Mouse (Mus musculus) lung, adult 2 months (tissue): Measurements from ENCODE around the gene Spata13. TPM values are rescaled to one million over a fixed set of nuclear protein-coding genes. Genes with fewer than 3 reads are reported as not detected.

Experiments used
- DNase-seq: peaks from one replicate; pipeline ENCODE4 v3.0.0; 2022
- H3K4me1 ChIP-seq: fragments of 200-500 bp; 2 replicates; pipeline ENCODE4 v1.6.1; 2011; ENCODE audit warnings: low read length; ENCODE audit not compliant: control insufficient read depth, insufficient read depth
- H3K4me3 ChIP-seq: fragments of 200-500 bp; replicated peaks from 2 replicates; pipeline ENCODE3; 2011; ENCODE audit warnings: low read depth, mild to moderate bottlenecking, control low read depth, low read length; ENCODE audit errors: extremely low read depth
- CTCF ChIP-seq: fragments of 200-500 bp; IDR thresholded peaks from 2 replicates; pipeline ENCODE4 v1.5.1; 2011; ENCODE audit warnings: mild to moderate bottlenecking, low read length, control low read depth; ENCODE audit not compliant: insufficient read depth
- POLR2A ChIP-seq: fragments of 200-500 bp; IDR thresholded peaks from 2 replicates; pipeline ENCODE4 v1.6.1; 2011; ENCODE audit warnings: low read depth, mild to moderate bottlenecking, control low read depth, low read length, borderline replicate concordance; ENCODE audit errors: extremely low read depth
- WGBS: fragments of 180-500 bp; shearing (Covaris S2); methylation state at CpG from one replicate; pipeline ENCODE4 v1.1.7; 2018; 5-methylcytosine and 5-hydroxymethylcytosine counted together
- polyA plus RNA-seq: library from polyadenylated mRNA; depleted of rRNA; stranded (reverse); fragments of >200 nt; gene quantifications from 2 replicates; pipeline ENCODE4 v1.2.3, GENCODE M21; 2012

Gene Spata13
- polyA plus RNA-seq, 1 experiment: 20.8 TPM

GRCm38 (mm10) chr14:60653184-60653583 lies 19.4 kb downstream of the Spata13 start:
- no peak for TF ChIP-seq CTCF
- TF ChIP-seq POLR2A: no peak
- no peaks in the 10 kb centered on the region for H3K4me1 ChIP-seq
- H3K4me3 ChIP-seq: no peak overlapping the region
- DNase-seq: no peak
- 85% methylated on average over 4 of the region's 4 CpGs for WGBS

DNA sequence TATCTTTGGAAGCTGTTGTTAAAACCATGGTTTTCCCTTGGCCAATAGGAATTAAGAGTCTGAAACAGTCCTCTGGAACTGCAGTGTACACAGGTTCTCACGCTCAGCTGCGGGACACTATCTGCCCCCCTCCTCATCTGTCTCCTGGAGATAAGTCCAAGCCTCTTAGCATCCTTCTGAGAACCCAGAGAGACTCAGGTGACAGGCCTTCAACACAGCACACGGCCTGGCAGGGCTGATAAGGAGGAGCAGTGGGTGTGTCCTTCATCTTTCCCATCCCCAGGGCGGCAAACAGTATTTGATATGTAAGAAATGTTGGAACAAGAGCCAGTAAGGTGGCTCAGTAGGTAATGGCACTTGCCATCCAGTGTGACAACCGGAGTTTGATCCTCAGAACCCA lies 20.2 kb downstream of the Spata13 start:
- no peak for DNase-seq
- TF ChIP-seq CTCF (no peak), POLR2A (no peak)
- 86% methylated on average over 5 of the region's 5 CpGs for WGBS
- Histone ChIP-seq H3K4me1 (no peaks in the 10 kb centered on the region), H3K4me3 (no peak overlapping the region)

- 86% methylated on average over 11 of the region's 11 CpGs for WGBS
- Histone ChIP-seq H3K4me3 (no peak overlapping the region), H3K4me1 (no peaks in the 10 kb centered on the region)
- no peak for TF ChIP-seq CTCF
- no peak for TF ChIP-seq POLR2A
- DNase-seq: no peak
Measured at GRCm38 (mm10) chr14:60654708-60655107, 20.9 kb downstream of the Spata13 start.

DNA sequence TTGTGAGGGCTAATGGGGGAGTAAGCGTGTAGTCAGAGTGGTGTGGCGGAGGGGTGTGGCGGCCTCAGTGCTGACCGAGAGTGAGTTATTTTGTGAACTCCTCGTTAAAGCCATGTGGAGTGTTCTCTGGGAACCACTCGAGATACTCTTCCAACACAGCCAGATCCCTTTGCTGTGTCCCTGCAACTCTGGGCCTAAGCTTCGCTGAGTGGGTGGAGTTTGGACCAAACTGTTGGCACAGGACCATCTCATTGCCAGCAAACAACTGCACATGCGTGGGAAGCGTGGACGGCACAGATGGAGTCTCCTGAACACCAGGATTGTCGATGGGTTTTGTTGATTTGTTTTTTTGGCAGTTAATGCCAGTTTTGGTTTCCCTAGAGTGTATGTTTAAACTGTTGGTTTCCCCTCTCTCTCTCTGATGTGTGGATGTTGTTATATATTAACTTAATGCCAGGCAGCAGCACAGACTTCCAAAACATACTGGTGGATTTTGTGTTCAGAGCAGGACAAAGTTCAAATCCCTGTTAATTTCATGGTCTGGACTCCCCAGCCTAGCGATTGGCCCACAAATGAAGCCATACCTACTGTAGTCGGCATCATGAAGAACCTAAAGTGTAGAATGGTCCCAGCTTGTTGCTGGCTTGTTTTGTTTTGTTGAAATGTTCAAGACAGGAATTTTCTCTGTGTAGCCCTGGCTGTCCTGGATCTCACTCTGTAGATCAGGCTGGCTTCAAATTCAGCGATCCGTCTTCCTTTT lies 22.3 kb downstream of the Spata13 start:
- peak overlapping the region; percentile 6 for H3K4me3 ChIP-seq
- no peaks in the 10 kb centered on the region for H3K4me1 ChIP-seq
- TF ChIP-seq CTCF: no peak
- no peak for TF ChIP-seq POLR2A
- 53% methylated on average over 15 of the region's 15 CpGs for WGBS
- peak; percentile 46 for DNase-seq

GRCm38 (mm10) chr14:60656701-60657085 lies 22.9 kb downstream of the Spata13 start:
- WGBS: 93% methylated on average over 11 of the region's 11 CpGs
- TF ChIP-seq POLR2A (no peak), CTCF (no peak)

DNA sequence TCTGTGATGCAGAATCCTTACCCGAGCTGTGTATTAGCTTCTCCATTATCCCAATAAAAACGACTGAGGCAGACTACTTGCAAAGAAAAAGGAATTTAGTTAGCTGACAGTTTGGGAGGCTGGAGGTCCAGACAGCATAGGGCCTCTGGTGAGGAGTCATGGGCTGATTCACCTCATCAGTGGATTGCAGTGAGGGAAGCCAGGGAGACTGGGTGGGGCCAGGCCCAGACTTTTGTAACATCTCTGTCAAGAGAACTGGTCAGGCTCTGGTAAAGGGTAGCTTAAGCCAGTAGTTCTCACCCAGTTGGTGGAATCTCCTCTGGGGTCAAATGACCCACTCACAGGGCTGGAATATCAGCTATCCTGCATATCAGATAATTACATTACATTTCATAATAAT lies 24.1 kb downstream of the Spata13 start:
- WGBS: 74% methylated on average over 2 of the region's 2 CpGs
- DNase-seq: no peak
- H3K4me1 ChIP-seq: no peaks in the 10 kb centered on the region
- no peak overlapping the region for H3K4me3 ChIP-seq
- TF ChIP-seq POLR2A (no peak), CTCF (no peak)

More at GRCm38 (mm10) chr14:60656701-60657085, 22.9 kb downstream of the Spata13 start:
- no peak for DNase-seq
- H3K4me3 ChIP-seq: no peak overlapping the region
- no peaks in the 10 kb centered on the region for H3K4me1 ChIP-seq

- 84% methylated on average over 8 of the region's 8 CpGs for whole genome bisulfite sequencing
- no peaks in the 10 kb centered on the region for H3K4me1 ChIP-seq
- DNase-seq: no peak
Measured at GRCm38 (mm10) chr14:60659498-60659897, 25.7 kb downstream of the Spata13 start.

GRCm38 (mm10) chr14:60660591-60660990 lies 26.8 kb downstream of the Spata13 start:
- no peaks in the 10 kb centered on the region for H3K4me1 ChIP-seq
- no peak for TF ChIP-seq CTCF
- TF ChIP-seq POLR2A: no peak

More at GRCm38 (mm10) chr14:60659498-60659897, 25.7 kb downstream of the Spata13 start:
- no peak overlapping the region for H3K4me3 ChIP-seq
- no peak for TF ChIP-seq POLR2A
- TF ChIP-seq CTCF: no peak

GRCm38 (mm10) chr14:60661281-60661680 lies 27.5 kb downstream of the Spata13 start:
- 91% methylated on average over 5 of the region's 5 CpGs for whole genome bisulfite sequencing
- no peak for DNase-seq
- TF ChIP-seq CTCF (no peak), POLR2A (no peak)
- H3K4me1 ChIP-seq: no peaks in the 10 kb centered on the region
- H3K4me3 ChIP-seq: no peak overlapping the region

More at GRCm38 (mm10) chr14:60660591-60660990, 26.8 kb downstream of the Spata13 start:
- no peak overlapping the region for H3K4me3 ChIP-seq
- WGBS: 93% methylated on average over 8 of the region's 8 CpGs
- DNase-seq: no peak
